Mouse (Mus musculus) cerebellum, adult 9-11 months (tissue): ENCODE measurements at regions not wholly inside any gene's neighbourhood (a gene's known extent, or its start where the extent isn't known, plus 50 kb on each side); places are given as distances from the start of the nearest gene placed in this dataset.

Experiments used
- DNase-seq: peaks from one replicate; pipeline ENCODE4 v3.0.0; 2022

DNA sequence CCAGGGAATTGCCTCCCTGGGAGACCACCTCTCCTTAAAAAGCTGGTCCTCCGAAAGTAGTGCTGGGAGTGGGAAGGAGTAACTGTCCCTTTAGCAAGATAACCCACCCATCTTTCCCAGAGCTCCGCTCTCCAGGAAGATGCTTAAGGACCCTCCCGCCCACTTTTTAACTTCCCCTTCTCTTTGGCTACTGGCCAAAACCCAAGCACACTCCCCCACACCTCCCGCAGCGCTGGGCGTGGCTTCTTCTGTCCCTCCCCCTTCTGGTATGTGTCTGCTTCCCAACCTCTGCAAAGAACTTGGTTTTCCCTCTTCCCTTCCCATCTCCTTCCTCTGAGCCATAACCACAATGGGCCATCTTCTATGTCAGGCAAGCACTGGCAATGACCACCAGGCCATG is 85.4 kb downstream of the Rpap3 start:
- DNase-seq: no peak

DNA sequence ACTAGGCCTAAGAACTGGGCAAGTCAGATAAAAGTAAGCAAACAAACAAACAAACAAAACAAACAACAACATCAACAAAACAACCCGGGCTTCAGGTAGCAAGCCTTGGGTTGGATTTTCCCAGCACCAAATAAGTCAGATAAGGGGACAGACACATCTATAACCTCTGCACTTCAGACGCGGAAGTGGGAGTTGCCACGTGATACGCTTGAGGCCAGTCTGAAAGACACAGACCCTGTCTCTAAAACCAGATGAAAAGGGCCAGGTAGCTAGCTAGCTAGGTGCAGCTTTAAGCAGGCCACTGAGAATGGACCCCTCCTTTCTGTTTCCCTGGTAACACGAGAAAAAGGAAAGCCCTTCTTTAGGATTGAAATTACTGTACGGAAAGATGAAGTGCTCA is 85.9 kb downstream of the Rpap3 start:
- no peak for DNase-seq

DNA sequence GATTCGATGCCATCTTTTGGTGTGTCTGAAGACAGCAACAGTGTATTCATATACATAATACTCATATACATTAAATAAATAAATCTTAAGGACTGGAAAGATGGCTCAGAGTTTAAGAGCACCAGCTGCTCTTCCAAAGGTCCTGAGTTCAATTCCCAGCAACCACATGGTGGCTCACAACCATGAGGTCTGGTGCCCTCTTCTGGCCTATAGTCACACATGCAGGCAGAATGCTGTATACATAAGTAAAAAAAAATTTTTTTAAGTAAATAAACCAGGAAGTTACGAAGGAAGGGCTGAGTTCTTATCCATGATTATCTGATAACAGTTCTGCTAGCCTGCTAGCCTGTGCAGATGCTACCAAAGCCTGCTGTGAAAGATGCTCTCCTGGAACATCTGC is 93.3 kb downstream of the Rpap3 start:
- no peak for DNase-seq

DNA sequence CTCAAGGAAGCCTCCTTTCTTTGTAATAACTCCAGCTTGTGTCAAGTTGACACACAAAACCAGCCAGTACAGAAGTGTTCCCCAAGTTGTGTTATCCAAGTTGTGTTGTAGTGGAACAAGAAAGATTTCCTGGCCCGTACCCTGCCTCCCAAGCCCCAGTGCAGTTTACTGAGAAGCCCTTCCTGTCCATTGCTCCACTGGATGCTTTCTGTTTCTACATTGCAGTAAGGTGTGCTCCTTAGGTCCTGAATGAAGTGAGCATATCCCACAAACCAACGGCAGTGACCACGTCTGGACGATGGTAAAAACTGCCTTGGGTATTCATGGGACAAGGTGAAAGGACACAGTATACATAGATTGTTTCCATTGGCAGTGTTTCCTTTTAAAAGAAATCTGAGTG is 94.9 kb downstream of the Rpap3 start:
- DNase-seq: no peak

DNA sequence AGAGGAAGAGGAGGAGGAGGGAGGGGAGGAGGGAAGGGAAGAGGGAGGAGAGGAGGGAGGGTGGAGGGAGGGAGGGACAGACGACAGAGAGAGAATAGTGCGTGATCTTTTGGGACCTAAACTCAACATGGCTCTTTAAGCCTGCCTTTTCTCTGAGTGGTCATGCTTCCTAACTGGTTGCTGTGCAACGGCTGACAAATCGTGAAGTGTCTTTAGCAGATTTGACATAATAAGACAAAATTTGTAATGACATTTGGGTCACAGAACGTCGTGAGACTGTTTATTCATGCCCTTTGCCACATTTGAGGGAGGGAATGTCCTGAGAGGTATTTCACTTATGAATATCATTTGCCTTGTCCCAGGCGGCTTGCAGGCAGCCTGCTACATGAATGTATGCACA is 96.1 kb downstream of the Rpap3 start:
- DNase-seq: no peak

DNA sequence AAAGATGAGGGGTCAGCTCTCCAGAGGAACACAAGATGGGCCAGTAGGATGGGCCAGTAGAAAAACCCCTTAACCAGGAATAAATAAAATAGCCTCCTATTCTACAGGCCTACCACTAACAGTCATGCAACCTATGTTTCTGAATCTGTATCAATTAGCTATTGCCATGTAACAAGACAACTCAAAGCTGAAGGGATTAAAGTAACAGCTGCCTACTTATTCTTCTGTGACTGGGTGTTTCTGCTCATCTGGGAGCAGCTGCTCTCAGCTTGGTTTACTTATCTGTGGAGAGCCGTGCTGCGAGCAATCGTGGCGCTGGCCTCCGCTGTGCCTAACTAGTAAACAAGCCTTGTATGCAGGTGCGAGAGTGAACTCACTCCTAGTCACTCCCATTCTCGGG is 97.0 kb downstream of the Rpap3 start:
- no peak for DNase-seq

DNA sequence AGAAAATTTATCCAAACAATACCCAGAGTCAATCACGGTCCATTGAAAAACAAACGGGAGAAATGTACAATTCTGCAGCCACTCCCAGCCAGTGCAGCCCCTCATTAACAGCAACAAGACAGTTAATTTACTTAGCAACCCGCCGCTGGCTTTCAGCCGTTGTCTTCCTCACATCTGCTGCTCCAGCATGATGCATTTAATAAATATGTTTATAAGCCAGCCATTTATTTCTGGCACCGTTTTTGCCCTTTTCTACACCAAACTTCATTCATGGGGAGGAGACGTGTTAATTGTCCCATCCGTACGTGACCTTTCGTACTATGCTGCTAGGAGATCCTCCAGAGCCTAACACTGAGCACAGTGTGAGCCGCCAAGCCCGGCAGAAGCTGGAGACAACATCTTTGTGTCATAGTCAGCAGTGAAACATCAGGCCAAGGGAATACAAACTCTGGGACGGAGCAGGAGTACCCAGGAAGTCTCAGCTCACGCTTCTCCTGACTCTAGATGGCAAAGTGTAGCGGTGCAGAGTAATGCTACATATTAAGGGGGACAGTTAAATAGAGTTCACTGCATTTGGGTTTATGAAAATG is 97.9 kb downstream of the Rpap3 start:
- DNase-seq: no peak

DNA sequence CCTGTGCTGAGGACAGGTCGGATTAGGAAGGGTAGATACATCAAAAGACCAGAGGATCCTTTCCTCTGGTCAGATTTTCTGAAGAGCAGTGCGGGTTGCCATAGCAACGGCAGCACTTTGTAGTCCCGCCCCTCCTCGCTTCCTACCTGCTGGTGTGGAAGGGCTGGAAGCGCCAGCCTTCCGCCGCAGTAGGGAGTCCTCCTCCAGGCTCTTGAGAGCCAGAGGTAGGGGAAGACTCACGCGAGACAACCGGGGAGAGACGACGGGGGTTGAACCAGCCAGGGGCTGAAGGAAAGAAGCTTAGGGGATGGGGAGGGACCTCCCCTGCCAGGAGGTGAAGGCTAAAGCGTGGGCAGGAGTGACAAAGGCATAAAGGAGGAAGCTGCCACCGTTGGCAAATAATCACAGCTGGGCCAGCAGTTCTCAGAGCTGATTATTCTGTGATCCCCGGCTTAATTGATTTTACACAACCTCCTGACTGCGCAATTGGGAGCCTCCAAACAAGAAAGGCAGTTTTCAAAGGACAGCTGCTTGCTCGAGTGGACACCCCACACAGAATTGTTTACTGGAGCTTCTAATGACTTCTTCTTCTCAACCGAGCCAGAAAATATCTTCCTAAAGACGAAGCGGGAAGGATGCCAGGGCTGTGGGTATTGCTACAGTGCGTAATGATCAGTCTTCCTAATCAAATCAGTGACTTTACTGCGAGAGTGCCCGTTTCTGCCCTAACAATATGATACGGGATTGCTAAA is 98.8 kb downstream of the Rpap3 start:
- DNase-seq: peak; percentile 23

DNA sequence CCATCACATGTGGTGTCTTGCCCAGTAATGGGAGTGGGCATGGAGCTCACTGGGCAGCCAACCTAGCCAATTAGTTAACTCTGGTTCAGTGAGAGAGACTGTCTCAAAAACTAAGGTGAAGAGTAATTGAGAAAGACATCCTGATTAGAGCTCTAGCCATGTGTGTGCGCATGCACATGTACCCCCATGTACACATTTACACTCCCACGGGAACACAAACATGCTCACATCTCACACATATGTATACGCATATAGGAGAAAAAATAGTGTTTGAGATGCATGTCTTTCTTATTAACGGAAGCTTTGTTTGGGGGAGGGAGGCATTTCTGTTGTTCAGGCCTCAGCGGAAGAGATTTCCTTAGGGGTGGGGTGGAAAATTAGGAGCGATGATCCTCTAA is 99.4 kb downstream of the Rpap3 start:
- no peak for DNase-seq

DNA sequence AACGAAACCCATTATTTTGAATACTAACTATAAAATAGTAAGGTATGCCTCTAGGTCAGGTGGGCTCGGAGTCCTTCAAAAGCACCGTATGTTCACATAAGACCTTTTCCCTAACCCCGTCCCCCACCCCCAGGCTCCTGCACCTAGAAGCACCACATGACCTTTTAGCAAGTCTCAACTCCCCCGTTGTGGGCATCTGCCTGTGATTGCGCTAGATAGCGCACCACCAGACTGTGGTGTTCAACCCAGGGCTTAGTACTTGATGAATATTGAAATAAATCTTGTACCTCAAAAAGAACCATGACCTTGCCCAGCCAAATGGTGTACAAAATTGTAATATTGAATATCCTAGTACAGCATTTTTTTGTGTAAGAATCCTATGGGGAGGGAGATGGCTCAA is 99.8 kb downstream of the Rpap3 start:
- no peak for DNase-seq

DNA sequence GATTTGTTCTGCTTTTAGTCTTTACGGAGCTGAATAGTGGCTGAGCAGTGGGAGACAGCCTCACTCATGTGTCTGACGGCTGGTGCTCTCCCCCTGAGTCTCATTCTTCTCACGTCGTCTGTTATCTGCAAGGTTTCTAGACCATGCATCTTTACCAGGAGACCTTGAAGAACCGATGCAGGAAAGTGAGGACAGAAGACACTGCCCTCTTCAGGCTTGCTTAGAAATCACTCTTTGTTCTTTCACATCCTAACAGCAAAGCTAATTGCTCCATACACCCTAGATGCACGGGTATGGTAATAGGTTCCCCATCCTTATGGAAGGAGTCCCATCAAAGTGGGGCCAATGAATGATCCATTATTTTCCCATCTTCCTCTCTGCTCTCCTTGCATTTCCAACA is 102.1 kb downstream of the Rpap3 start:
- no peak for DNase-seq

DNA sequence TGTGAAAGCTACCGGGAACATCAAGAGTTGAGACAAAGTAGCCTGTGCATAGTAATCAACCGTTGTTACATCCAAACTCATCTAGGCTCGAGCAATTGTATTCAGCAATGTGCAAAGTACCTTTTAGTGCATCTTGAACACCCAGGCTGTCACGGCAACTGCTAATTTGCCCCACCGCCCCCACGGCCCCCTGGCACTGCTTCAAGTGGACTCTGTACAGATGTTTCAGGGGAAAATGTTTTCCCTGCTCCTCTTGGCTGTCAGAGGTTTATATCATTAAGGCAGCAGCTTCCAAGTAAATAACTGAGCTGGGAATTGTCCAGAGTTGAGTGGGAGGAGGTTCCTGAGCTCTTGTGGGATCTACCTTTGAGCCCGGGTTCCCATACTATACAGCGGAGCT is 107.4 kb downstream of the Rpap3 start:
- DNase-seq: no peak

DNA sequence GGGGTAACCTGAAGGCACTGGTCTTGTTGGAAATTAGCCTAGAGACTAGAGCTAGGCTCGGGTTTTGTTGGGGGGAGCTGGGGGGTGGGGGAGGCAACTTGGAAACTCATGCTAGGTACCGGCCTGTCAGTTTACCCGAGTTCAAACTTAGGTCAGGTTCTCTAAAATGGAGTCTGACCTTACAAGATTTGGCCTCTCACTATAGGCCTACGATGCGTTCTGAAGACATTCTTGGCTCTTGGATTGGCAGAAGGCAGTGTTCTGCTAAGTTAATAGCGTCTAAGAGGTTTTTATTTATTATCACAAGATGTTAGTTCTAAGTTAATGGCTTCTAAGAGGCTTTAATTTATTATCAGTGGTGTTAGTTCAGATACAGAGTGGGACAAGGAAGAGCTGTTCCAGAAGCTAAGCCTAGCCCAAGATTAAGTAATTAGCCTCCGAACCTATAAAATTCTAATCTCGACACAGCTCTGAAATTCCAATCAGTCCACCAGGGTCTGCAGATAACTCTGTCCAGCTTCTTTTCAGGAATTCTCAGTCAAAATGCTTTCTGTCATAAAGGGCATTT is 109.0 kb downstream of the Rpap3 start:
- DNase-seq: no peak

DNA sequence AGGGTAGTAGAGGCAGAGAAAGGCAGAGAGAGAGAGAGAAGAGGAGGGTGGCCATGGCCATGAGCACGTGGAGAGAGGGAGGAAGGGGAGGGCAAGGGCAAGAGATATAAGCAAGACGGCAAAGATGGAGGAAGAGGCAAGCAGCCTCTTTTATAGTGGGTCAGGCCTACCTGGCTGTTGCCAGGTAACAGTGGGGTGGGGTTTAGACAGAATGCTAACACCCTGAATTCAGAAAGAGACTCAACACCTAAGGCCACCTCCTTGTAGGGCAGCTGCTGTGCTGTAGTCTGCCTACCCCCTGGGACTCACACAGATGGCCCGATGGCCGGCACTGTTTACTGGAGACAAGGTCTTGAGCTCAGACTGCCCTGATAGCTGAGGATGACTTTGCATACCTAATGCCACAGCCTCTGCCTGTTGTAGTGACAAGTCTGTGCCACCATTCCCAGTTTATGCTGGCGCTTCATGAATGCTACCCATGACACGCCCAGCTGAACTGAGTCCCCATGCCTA is 110.3 kb downstream of the Rpap3 start:
- DNase-seq: no peak

DNA sequence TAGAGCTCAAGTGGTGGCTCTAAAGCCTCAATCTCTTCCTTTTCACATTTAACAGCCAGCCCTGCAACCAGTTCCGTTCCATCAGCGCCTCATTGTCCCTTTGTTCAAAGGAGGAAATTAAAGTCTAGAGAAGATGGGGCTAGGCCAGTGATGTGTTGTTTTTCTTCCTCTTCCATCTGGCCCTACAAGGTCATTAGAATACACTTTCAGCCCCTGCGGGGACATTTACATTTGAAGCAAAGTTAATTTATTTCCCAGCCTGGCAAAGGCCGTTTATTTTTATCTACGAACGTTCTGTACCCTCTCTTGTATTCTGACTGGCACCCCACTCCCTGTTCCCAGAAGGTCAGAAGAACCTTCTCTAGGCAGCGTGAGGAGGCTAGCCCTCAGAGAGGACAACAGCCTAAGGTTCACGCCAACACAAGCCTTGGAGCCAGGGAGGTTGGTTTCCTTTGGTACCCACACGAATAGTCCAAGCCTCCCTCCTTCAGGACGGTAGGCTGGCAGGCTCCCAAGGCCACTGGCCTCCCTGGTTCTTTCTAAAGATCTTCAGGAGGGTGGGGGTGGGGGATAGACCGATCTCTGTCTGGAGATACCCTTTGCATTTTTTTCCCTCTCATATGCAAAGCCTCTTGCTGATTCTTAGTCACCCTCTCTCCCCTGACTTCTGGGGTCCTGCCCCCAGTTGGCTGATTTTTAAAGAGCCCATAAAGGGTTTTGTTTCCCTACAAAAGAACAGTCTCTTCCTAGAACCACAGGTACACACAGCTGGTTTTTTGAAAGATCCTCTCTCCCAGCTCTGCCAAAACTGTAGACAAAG is 111.6 kb downstream of the Rpap3 start:
- no peak for DNase-seq

DNA sequence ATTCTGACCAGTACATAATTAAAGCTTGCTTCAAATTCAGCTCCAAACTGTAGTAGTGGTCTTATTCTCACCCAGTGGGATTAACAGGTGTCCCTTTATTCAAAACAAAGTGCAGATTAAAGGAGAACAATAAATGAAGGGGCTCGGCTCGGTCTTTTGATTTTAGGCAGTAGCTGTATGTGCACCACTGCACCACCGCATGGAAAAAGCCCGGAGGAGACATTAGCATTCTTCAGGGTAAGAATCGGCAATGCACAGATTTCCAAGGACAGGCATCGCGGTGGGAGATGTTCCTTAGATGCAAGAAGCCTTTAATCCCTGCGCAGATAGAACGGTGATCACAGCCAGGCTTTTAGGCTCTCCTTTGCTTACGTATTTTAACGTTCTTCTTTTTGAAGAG is 112.8 kb downstream of the Rpap3 start:
- no peak for DNase-seq

DNA sequence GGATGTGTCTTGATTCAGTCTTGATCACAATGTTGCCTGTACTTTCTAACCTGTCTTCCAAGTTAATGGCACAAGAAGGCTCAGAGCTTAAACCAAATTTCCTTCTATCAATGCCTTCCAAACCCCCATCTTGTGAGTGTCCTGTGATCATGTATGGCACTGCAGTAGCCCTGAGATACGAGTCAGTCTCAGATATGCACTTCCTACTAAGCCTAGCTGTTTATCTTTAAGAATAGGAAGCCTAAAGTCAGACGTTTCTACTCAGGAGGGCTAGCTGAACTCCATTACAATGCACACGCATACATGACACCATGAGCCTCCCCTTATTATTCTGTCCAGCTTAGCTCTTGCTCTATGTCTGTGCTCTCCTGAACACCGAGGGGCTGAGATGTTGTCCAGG is 114.2 kb downstream of the Rpap3 start:
- DNase-seq: no peak

DNA sequence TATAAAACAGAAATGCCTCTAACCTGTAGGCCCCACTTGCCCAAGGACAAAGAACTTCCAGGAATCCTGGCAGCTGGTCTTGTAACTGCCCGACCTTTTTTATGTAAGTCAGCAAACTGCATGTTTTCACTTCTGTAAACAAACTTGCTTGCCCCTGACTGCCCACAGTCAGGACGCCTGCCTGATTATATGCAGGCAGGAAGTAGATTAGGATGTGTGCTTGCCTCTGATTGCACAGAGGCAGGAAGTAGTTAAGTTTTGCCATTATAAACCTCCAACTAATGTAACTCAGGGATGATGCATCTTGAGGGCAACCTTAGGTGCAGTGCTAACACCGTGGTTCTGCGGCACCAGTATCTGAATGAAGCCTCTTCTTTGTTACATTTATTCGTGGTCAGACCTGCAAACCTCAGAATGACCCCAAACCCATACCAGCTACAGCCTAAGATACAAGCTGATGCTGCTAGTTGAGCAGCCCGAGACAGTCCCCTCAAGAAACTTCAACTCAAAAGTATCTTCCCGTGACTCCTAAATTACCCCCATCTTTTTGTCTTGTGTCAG is 114.8 kb downstream of the Rpap3 start:
- no peak for DNase-seq

DNA sequence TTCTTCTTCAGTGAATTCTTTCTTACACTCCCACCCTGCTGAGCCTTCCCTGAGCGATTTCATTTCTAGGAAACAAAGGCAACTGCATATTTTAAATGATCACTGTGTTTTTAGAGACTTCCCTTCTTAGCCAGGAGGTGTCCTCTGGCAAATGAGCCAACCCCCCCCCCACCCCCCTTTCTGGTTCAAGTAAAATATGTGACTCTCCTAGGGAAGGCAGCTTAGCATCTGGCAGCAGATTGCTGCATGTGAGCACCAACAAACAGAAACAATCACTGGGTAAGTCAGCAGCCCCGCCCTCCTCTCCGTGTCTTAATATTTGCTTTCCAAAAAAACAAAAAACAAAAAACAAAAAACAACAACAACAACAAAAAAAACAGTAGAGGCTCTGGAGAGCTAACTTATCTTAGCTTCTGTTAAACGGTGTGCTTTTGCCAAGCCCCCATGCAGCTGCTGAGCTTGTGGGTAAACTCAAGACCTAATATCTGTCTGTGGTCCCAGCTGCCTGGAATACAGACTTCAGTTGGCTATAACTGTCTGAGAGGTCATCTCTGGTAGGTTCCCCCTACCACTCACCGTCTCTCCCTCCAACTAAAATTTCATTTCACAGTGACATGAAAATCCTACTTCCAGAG is 117.9 kb downstream of the Rpap3 start:
- DNase-seq: no peak

DNA sequence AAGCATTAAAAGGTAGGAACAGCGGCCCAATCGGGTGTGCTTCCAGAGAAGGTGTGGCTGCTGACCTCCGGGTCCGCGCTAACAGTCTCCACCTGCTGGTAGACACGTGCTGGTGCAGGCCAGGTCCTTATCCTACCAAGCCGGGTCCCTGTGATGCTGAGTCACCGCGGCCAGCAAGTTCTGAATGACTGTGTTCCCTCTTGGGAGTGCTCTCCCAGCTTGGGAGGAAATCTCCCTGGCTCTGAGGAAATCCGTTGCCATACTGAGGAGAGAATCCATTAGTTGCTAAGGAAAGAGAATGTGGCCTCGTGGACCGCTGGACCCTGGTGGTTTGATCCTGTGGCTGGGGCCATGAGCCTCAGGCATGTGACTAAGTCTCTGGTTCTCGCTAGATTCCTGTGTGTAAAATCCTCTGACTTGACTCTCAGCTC is 123.9 kb downstream of the Rpap3 start:
- peak; percentile 39 for DNase-seq

DNA sequence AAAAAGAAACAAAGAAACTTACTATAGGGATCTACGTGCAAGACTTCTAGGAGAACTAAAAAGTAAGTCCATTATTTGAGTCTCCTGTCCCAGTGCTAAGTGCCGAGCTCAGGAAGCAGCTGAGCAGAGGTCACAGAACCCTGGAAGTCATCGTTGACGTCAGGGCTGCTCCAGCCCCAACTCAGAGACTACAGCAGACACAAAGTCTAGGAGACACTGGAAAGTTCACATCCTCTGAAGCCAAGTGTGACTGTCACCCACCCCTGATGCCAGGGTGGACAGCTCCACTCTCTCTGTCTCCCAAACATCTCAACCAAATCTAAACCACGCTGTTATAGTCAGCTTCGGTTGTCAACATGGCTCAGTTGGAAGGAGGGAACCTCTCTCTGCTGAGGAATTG is 124.9 kb downstream of the Rpap3 start:
- no peak for DNase-seq

DNA sequence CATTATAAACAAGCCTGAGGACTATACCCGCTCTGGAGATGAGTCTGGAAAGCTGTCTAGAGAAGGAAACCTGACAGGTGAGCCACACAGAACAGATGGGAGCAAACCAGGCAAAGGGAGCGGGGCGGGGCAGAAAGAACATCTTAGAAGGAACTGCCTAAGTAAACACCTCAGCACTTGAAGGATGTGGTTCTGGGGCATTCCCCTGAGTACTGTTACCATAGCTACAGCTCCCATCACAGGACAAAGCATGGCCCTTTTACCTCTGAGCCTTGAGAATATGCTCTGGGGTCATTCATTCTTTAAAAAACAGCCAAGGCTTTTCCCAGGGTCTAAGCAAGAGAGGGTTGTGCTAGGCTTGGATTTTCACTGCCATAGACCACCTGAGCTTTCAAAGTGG is 127.6 kb downstream of the Rpap3 start:
- DNase-seq: no peak

DNA sequence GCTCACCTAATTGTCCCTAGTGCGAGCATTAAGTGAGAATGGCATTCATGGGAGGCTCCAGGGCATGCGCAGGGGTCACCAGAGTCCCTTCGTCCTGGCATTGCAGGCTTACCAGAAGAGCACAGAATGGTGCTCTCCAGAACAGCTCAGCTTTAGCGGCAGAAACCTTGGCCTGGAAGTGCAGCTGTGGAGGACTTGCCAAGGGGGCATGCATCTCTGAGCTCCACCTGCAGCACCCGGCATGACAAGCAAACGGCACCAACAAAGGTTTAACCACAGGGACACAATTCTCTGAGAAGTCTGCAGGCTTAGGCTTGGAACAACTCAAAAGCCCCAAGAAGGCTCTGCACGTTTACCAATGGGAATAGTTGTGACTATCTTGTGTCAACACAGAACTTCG is 128.4 kb downstream of the Rpap3 start:
- DNase-seq: no peak
